Mouse (Mus musculus): ENCODE measurements at regions not wholly inside any gene's neighbourhood (a gene's known extent, or its start where the extent isn't known, plus 50 kb on each side); places are given as distances from the start of the nearest gene placed in this dataset.

- no peak for TF ChIP-seq CTCF (IDR thresholded peaks at IDR 0.05; ENCODE audit: low read depth)
- no peak for TF ChIP-seq EP300 (IDR thresholded peaks at IDR 0.05; ENCODE audit: low read depth)
These were observed 455.1 kb upstream of the Tbx3 start for GRCm38 (mm10) chr5:119215364-119215763.
